Mouse (Mus musculus) intestine, embryonic 15.5 days (tissue): ENCODE results near the gene Dlat. TPM values are rescaled to one million over a fixed set of nuclear protein-coding genes. Genes with fewer than 3 reads are reported as not detected.

Source experiments
- ATAC-seq: fragments of 200-750 bp; cut with Nextera tagmentation; 2 replicates; pipeline ENCODE4 v1.8.0; 2017; ENCODE audit warnings: moderate TSS enrichment, moderate library complexity
- H3K27ac ChIP-seq: fragments of 300-500 bp; sonication (generic); 2 replicates; pipeline ENCODE4 v1.5.1; 2015; ENCODE audit warnings: mild to moderate bottlenecking, inconsistent platforms
- H3K27me3 ChIP-seq: fragments of 300-500 bp; sonication (generic); replicated peaks from 2 replicates; pipeline ENCODE4 v1.6.1; 2015; ENCODE audit warnings: inconsistent platforms
- H3K36me3 ChIP-seq: fragments of 300-500 bp; sonication (generic); 2 replicates; pipeline ENCODE4 v1.6.1; 2015; ENCODE audit warnings: inconsistent platforms
- H3K4me1 ChIP-seq: fragments of 300-500 bp; sonication (generic); replicated peaks from 2 replicates; pipeline ENCODE4 v1.6.1; 2015; ENCODE audit warnings: inconsistent platforms
- H3K4me2 ChIP-seq: fragments of 300-500 bp; sonication (generic); replicated peaks from 2 replicates; pipeline ENCODE4 v1.6.1; 2015; ENCODE audit warnings: mild to moderate bottlenecking, inconsistent platforms
- H3K4me3 ChIP-seq: fragments of 300-500 bp; sonication (generic); replicated peaks from 2 replicates; pipeline ENCODE4 v1.5.1; 2015; ENCODE audit warnings: inconsistent platforms
- H3K9ac ChIP-seq: fragments of 300-500 bp; sonication (generic); 2 replicates; pipeline ENCODE4 v1.6.1; 2015; ENCODE audit warnings: inconsistent platforms
- H3K9me3 ChIP-seq: fragments of 300-500 bp; sonication (generic); 2 replicates; pipeline ENCODE4 v1.6.1; 2016; ENCODE audit warnings: inconsistent platforms
- WGBS: fragments of 180-500 bp; shearing (Covaris S2); methylation state at CpG from one replicate; pipeline ENCODE4 v1.1.7; 2015; 5-methylcytosine and 5-hydroxymethylcytosine counted together
- polyA plus RNA-seq: library from polyadenylated mRNA; unstranded; fragments of >200 nt; fragmentation: Nextera tagmentation; extraction: Ambion mirVana; gene quantifications from 2 replicates; pipeline ENCODE4 v1.2.1, GENCODE M21; 2015

The Dlat gene
- polyA plus RNA-seq, 1 experiment from 2014 or later = 63.5 TPM

GRCm38 (mm10) chr9:50686866-50687652 lies 27.5 kb upstream of the Dlat start:
- H3K4me3 ChIP-seq = no peak overlapping the region
- H3K36me3 ChIP-seq = no peaks in the 10 kb centered on the region
- H3K9ac ChIP-seq = no peak overlapping the region
- H3K4me2 ChIP-seq = no peak overlapping the region
- WGBS = 67% methylated on average over 6 of the region's 6 CpGs
- no peak for ATAC-seq
- no peak overlapping the region for H3K27ac ChIP-seq
- no peaks in the 10 kb centered on the region for H3K27me3 ChIP-seq
- H3K9me3 ChIP-seq = no peaks in the 10 kb centered on the region
- H3K4me1 ChIP-seq = no peaks in the 10 kb centered on the region

GRCm38 (mm10) chr9:50681727-50682126 lies 22.1 kb upstream of the Dlat start:
- H3K4me1 ChIP-seq = no peaks in the 10 kb centered on the region
- H3K4me3 ChIP-seq = no peak overlapping the region
- no peaks in the 10 kb centered on the region for H3K27me3 ChIP-seq
- H3K36me3 ChIP-seq = no peaks in the 10 kb centered on the region
- 69% methylated on average over 7 of the region's 7 CpGs for WGBS
- no peak for ATAC-seq
- no peak overlapping the region for H3K9ac ChIP-seq
- H3K4me2 ChIP-seq = no peak overlapping the region
- H3K27ac ChIP-seq = no peak overlapping the region
- no peaks in the 10 kb centered on the region for H3K9me3 ChIP-seq

GRCm38 (mm10) chr9:50679406-50679805 lies 19.8 kb upstream of the Dlat start:
- H3K9me3 ChIP-seq = no peaks in the 10 kb centered on the region
- H3K9ac ChIP-seq = no peak overlapping the region
- H3K27ac ChIP-seq = no peak overlapping the region
- H3K4me2 ChIP-seq = no peak overlapping the region
- WGBS = 86% methylated on average over 1 of the region's 1 CpGs
- ATAC-seq = no peak
- no peaks in the 10 kb centered on the region for H3K4me1 ChIP-seq
- no peaks in the 10 kb centered on the region for H3K27me3 ChIP-seq
- H3K4me3 ChIP-seq = no peak overlapping the region
- H3K36me3 ChIP-seq = no peaks in the 10 kb centered on the region

GRCm38 (mm10) chr9:50674771-50675170 lies 15.2 kb upstream of the Dlat start:
- H3K9me3 ChIP-seq = no peaks in the 10 kb centered on the region
- no peaks in the 10 kb centered on the region for H3K4me1 ChIP-seq
- no peak overlapping the region for H3K4me2 ChIP-seq
- H3K36me3 ChIP-seq = no peaks in the 10 kb centered on the region
- H3K27me3 ChIP-seq = no peaks in the 10 kb centered on the region
- 20% methylated on average over 1 of the region's 1 CpGs for WGBS
- H3K9ac ChIP-seq = no peak overlapping the region
- ATAC-seq = no peak
- H3K4me3 ChIP-seq = no peak overlapping the region
- H3K27ac ChIP-seq = no peak overlapping the region

- Histone ChIP-seq H3K9ac (no peak overlapping the region), H3K36me3 (no peaks in the 10 kb centered on the region), H3K4me1 (no peaks in the 10 kb centered on the region), H3K9me3 (no peaks in the 10 kb centered on the region), H3K4me3 (no peak overlapping the region), H3K27me3 (no peaks in the 10 kb centered on the region), H3K4me2 (no peak overlapping the region), H3K27ac (no peak overlapping the region)
- ATAC-seq = peak; percentile 75
- 35% methylated on average over 5 of the region's 5 CpGs for WGBS
Observed at GRCm38 (mm10) chr9:50670690-50671089, 11.1 kb upstream of the Dlat start.

- no peaks in the 10 kb centered on the region for H3K27me3 ChIP-seq
- ATAC-seq = no peak
- no peaks in the 10 kb centered on the region for H3K36me3 ChIP-seq
- 77% methylated on average over 8 of the region's 8 CpGs for WGBS
- no peak overlapping the region for H3K4me3 ChIP-seq
- no peak overlapping the region for H3K27ac ChIP-seq
- H3K4me1 ChIP-seq = no peaks in the 10 kb centered on the region
- H3K9ac ChIP-seq = no peak overlapping the region
- no peak overlapping the region for H3K4me2 ChIP-seq
- no peaks in the 10 kb centered on the region for H3K9me3 ChIP-seq
Observed at GRCm38 (mm10) chr9:50667579-50668498, 8.3 kb upstream of the Dlat start.

- Histone ChIP-seq H3K27me3 (no peaks in the 10 kb centered on the region), H3K9me3 (no peaks in the 10 kb centered on the region), H3K27ac (no peak overlapping the region), H3K4me2 (no peak overlapping the region), H3K4me3 (no peak overlapping the region), H3K4me1 (no peaks in the 10 kb centered on the region), H3K9ac (no peak overlapping the region), H3K36me3 (no peaks in the 10 kb centered on the region)
- no peak for ATAC-seq
- 86% methylated on average over 6 of the region's 6 CpGs for WGBS
Observed at GRCm38 (mm10) chr9:50666442-50666841, 6.9 kb upstream of the Dlat start.

GRCm38 (mm10) chr9:50664826-50665225 lies 5.2 kb upstream of the Dlat start:
- ATAC-seq = no peak
- H3K9ac ChIP-seq = no peak overlapping the region
- 87% methylated on average over 5 of the region's 5 CpGs for WGBS

GRCm38 (mm10) chr9:50660431-50660830 lies 851 bp upstream of the Dlat start:
- Histone ChIP-seq H3K27ac (no peak overlapping the region), H3K9ac (no peak overlapping the region), H3K9me3 (no peaks in the 10 kb centered on the region), H3K27me3 (no peaks in the 10 kb centered on the region), H3K36me3 (no peaks in the 10 kb centered on the region; the same call in 1 of the 2 replicates), H3K4me3 (peak overlapping the region; percentile 77), H3K4me1 (peaks cover 7% of the 10 kb centered on the region; the same call in 1 of the 2 replicates), H3K4me2 (peak overlapping the region; percentile 82)
- 25% methylated on average over 12 of the region's 12 CpGs for WGBS
- ATAC-seq = peak; percentile 44; the same call in 1 of the 2 replicates

More at GRCm38 (mm10) chr9:50664826-50665225, 5.2 kb upstream of the Dlat start:
- H3K36me3 ChIP-seq = no peaks in the 10 kb centered on the region
- no peak overlapping the region for H3K4me3 ChIP-seq
- H3K4me2 ChIP-seq = no peak overlapping the region
- no peak overlapping the region for H3K27ac ChIP-seq
- H3K4me1 ChIP-seq = peaks cover 2% of the 10 kb centered on the region; the same call in 1 of the 2 replicates
- H3K9me3 ChIP-seq = no peaks in the 10 kb centered on the region
- no peaks in the 10 kb centered on the region for H3K27me3 ChIP-seq

GRCm38 (mm10) chr9:50658941-50659388 lies 615 bp downstream of the Dlat start:
- H3K9me3 ChIP-seq = no peaks in the 10 kb centered on the region
- H3K4me2 ChIP-seq = peak overlapping the region; percentile 82
- H3K27me3 ChIP-seq = no peaks in the 10 kb centered on the region
- WGBS = under 1% methylated on average over 28 of the region's 28 CpGs
- peak overlapping the region; percentile 84 for H3K27ac ChIP-seq
- peak; percentile 72; the same call in 1 of the 2 replicates for ATAC-seq
- H3K4me1 ChIP-seq = peaks cover 7% of the 10 kb centered on the region; the same call in 1 of the 2 replicates
- no peaks in the 10 kb centered on the region; the same call in 1 of the 2 replicates for H3K36me3 ChIP-seq
- peak overlapping the region; percentile 86 for H3K9ac ChIP-seq
- peak overlapping the region; percentile 77 for H3K4me3 ChIP-seq

GRCm38 (mm10) chr9:50658391-50658790 lies 1.2 kb downstream of the Dlat start:
- Histone ChIP-seq H3K27ac (no peak overlapping the region), H3K4me3 (peak overlapping the region; percentile 77), H3K36me3 (no peaks in the 10 kb centered on the region; the same call in 1 of the 2 replicates), H3K27me3 (no peaks in the 10 kb centered on the region), H3K4me1 (peaks cover 7% of the 10 kb centered on the region; the same call in 1 of the 2 replicates), H3K4me2 (peak overlapping the region; percentile 82), H3K9me3 (no peaks in the 10 kb centered on the region), H3K9ac (peak overlapping the region; percentile 86)
- WGBS = 18% methylated on average over 5 of the region's 5 CpGs
- ATAC-seq = no peak

GRCm38 (mm10) chr9:50650503-50650902 lies 9.1 kb downstream of the Dlat start:
- Histone ChIP-seq H3K4me1 (no peaks in the 10 kb centered on the region), H3K36me3 (peaks cover 14% of the 10 kb centered on the region), H3K27ac (no peak overlapping the region), H3K9ac (no peak overlapping the region), H3K27me3 (no peaks in the 10 kb centered on the region), H3K4me3 (no peak overlapping the region), H3K9me3 (no peaks in the 10 kb centered on the region), H3K4me2 (no peak overlapping the region)
- no peak for ATAC-seq
- 94% methylated on average over 10 of the region's 10 CpGs for WGBS
